Mouse (Mus musculus) hindbrain, embryonic 15.5 days (tissue): ENCODE measurements at regions not wholly inside any gene's neighbourhood (a gene's known extent, or its start where the extent isn't known, plus 50 kb on each side); places are given as distances from the start of the nearest gene placed in this dataset.

ENCODE experiments used
- ATAC-seq: fragments of 200-750 bp; cut with Nextera tagmentation; 2 replicates; pipeline ENCODE4 v1.8.0; 2017; ENCODE audit warnings: low read depth, moderate number of reproducible peaks, moderate TSS enrichment; ENCODE audit not compliant: low FRiP score
- H3K27ac ChIP-seq: fragments of 300-500 bp; sonication (generic); replicated peaks from 2 replicates; pipeline ENCODE4 v1.5.1; 2015; ENCODE audit warnings: mild to moderate bottlenecking, inconsistent platforms
- H3K27me3 ChIP-seq: fragments of 300-500 bp; sonication (generic); 2 replicates; pipeline ENCODE4 v1.6.1; 2015; ENCODE audit warnings: control low read depth, inconsistent platforms
- H3K36me3 ChIP-seq: fragments of 300-500 bp; sonication (generic); 2 replicates; pipeline ENCODE4 v1.6.1; 2015; ENCODE audit warnings: control low read depth, inconsistent platforms
- H3K4me1 ChIP-seq: fragments of 300-500 bp; sonication (generic); replicated peaks from 2 replicates; pipeline ENCODE4 v1.6.1; 2015; ENCODE audit warnings: control low read depth, inconsistent platforms
- H3K4me2 ChIP-seq: fragments of 300-500 bp; sonication (generic); 2 replicates; pipeline ENCODE4 v1.6.1; 2015; ENCODE audit warnings: moderate library complexity, mild to moderate bottlenecking, inconsistent platforms
- H3K4me3 ChIP-seq: fragments of 300-500 bp; sonication (generic); 2 replicates; pipeline ENCODE4 v1.5.1; 2015; ENCODE audit warnings: mild to moderate bottlenecking, inconsistent platforms
- H3K9ac ChIP-seq: fragments of 300-500 bp; sonication (generic); 2 replicates; pipeline ENCODE4 v1.6.1; 2015; ENCODE audit warnings: inconsistent platforms
- H3K9me3 ChIP-seq: fragments of 300-500 bp; sonication (generic); 2 replicates; pipeline ENCODE4 v1.6.1; 2016; ENCODE audit warnings: control low read depth, inconsistent platforms
- whole genome bisulfite sequencing: fragments of 180-500 bp; shearing (Covaris S2); methylation state at CpG from one replicate; pipeline ENCODE4 v1.1.7; 2015; 5-methylcytosine and 5-hydroxymethylcytosine counted together

GRCm38 (mm10) chr1:65981665-65982064, 55.3 kb downstream of the Crygf start:
- WGBS, result 74% methylated on average over 5 of the region's 5 CpGs
- ATAC-seq, result no peak

DNA sequence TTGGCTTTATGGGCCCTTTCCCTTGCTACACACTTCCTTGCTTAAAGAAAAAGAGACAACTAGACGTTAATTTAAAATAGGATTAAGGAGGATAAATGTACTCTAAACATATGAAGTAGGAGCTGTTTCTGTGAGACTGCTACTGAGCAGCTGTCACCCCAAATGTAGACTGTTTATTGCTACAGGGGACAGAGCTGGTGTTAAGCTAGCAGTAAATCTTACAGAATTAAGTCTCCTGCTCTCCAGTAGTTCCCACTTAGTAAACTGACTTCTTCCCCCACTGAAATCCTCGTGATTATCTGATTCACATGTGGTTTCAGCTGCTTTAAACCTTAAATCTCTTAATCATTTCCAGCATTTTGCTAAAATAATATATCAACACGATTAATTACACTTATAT, 74.1 kb downstream of the Crygf start:
- no peak overlapping the region for H3K9ac ChIP-seq
- H3K4me2 ChIP-seq, result no peak overlapping the region
- no peak overlapping the region for H3K27ac ChIP-seq
- WGBS, result 73% methylated on average over 3 of the region's 3 CpGs
- no peak overlapping the region for H3K4me3 ChIP-seq
- no peaks in the 10 kb centered on the region for H3K4me1 ChIP-seq
- no peaks in the 10 kb centered on the region for H3K27me3 ChIP-seq
- H3K9me3 ChIP-seq, result no peaks in the 10 kb centered on the region
- no peak for ATAC-seq
- H3K36me3 ChIP-seq, result no peaks in the 10 kb centered on the region

More at GRCm38 (mm10) chr1:65981665-65982064, 55.3 kb downstream of the Crygf start:
- Histone ChIP-seq H3K27me3 (no peaks in the 10 kb centered on the region), H3K4me1 (no peaks in the 10 kb centered on the region), H3K4me2 (no peak overlapping the region), H3K36me3 (no peaks in the 10 kb centered on the region), H3K27ac (no peak overlapping the region), H3K9ac (no peak overlapping the region), H3K9me3 (no peaks in the 10 kb centered on the region), H3K4me3 (no peak overlapping the region)

GRCm38 (mm10) chr1:66003897-66004660, 77.8 kb downstream of the Crygf start:
- H3K9ac ChIP-seq, result no peak overlapping the region
- H3K27ac ChIP-seq, result no peak overlapping the region
- no peaks in the 10 kb centered on the region for H3K9me3 ChIP-seq
- H3K4me2 ChIP-seq, result peak overlapping the region; percentile 43
- no peaks in the 10 kb centered on the region for H3K27me3 ChIP-seq
- no peaks in the 10 kb centered on the region for H3K4me1 ChIP-seq
- H3K36me3 ChIP-seq, result no peaks in the 10 kb centered on the region
- peak overlapping the region; percentile 0; the same call in 1 of the 2 replicates for H3K4me3 ChIP-seq
- whole genome bisulfite sequencing, result 32% methylated on average over 17 of the region's 17 CpGs
- peak; percentile 74 for ATAC-seq
